Mouse (Mus musculus): ENCODE measurements around the gene Prdm2. TPM values are rescaled to one million over a fixed set of nuclear protein-coding genes. Genes with fewer than 3 reads are reported as not detected.

The Prdm2 gene
- polyA plus RNA-seq, 1 experiment = 9.2 TPM

DNA sequence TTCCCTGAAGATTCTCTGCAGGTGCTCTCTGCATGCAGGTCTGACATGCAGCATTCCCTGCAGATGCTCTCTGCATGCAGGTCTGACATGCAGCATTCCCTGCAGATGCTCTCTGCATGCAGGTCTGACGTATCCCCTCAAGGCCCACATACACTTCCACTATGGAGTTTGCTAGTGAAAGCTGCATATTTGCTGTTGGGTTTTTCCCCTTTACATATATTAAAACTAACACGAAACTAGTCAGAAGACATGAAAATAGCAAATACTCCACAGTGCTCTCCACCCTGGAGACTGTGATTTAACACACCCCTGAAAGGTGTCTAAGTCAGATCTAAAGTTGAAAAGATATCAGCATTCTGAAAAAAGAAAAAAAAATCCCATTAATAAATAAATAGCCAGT lies 2.8 kb downstream of the Prdm2 start:
- Histone ChIP-seq H3K4me3 (ENCODE audit: insufficient read depth, poor library complexity, severe bottlenecking) (no peak overlapping the region), H3K36me3 (ENCODE audit: control insufficient read depth, insufficient read depth) (no peaks in the 10 kb centered on the region), H3ac (ENCODE audit: control insufficient read depth, insufficient read length, low read depth) (no peak overlapping the region), H3K79me2 (ENCODE audit: control insufficient read depth, insufficient read depth) (peaks cover 66% of the 10 kb centered on the region), H3K27me3 (ENCODE audit: control insufficient read depth, insufficient read depth, insufficient read length) (no peaks in the 10 kb centered on the region), H3K79me3 (ENCODE audit: low read depth) (peaks cover 23% of the 10 kb centered on the region)
- no peak for TF ChIP-seq CTCF (IDR thresholded peaks at IDR 0.05; ENCODE audit: control insufficient read depth, insufficient read depth, insufficient read length)
- TF ChIP-seq FOSL1 (IDR thresholded peaks at IDR 0.05; ENCODE audit: insufficient read depth, low read length, poor library complexity, severe bottlenecking) = no peak
- TF ChIP-seq CEBPB (IDR thresholded peaks at IDR 0.05; ENCODE audit: low read depth) = no peak
- TF ChIP-seq USF1 (IDR thresholded peaks at IDR 0.05; ENCODE audit: low read depth) = no peak
- no peak for TF ChIP-seq MYOD1 (IDR thresholded peaks at IDR 0.05; ENCODE audit: control insufficient read depth, insufficient read length, low read depth)
- TF ChIP-seq MYOG (IDR thresholded peaks at IDR 0.05; ENCODE audit: control insufficient read depth, extremely low read depth, insufficient read length) = no peak
- TF ChIP-seq MAX (IDR thresholded peaks at IDR 0.05) = no peak

DNA sequence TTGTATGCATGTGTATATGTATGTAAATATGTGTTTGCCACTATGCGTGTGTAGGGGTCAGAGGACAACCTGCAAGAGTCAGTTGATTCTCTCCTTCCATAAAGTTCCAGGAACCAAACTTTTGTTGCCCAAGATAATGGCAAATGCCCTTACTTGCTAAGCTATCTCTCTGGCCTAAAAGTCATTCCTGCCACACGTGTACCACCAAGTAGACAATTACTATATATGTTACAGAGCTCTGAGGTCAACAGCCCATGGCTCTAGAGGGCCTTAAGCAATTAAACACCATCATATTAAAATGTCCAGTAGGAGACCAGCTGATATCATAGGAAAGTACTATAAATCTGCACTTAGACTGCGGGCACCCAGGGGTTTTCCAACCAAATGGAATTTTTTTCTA lies 10.1 kb downstream of the Prdm2 start:
- Histone ChIP-seq H3K27me3 (ENCODE audit: control insufficient read depth, insufficient read depth, insufficient read length) (no peaks in the 10 kb centered on the region), H3ac (ENCODE audit: control insufficient read depth, insufficient read length, low read depth) (no peak overlapping the region), H3K79me3 (ENCODE audit: low read depth) (peaks cover 38% of the 10 kb centered on the region), H3K36me3 (ENCODE audit: control insufficient read depth, insufficient read depth) (no peaks in the 10 kb centered on the region), H3K4me3 (ENCODE audit: insufficient read depth, poor library complexity, severe bottlenecking) (no peak overlapping the region), H3K79me2 (ENCODE audit: control insufficient read depth, insufficient read depth) (peaks cover 92% of the 10 kb centered on the region)
- no peak for TF ChIP-seq CTCF (IDR thresholded peaks at IDR 0.05; ENCODE audit: control insufficient read depth, insufficient read depth, insufficient read length)
- TF ChIP-seq MYOD1 (IDR thresholded peaks at IDR 0.05; ENCODE audit: control insufficient read depth, insufficient read length, low read depth) = no peak
- TF ChIP-seq FOSL1 (IDR thresholded peaks at IDR 0.05; ENCODE audit: insufficient read depth, low read length, poor library complexity, severe bottlenecking) = no peak
- TF ChIP-seq MYOG (IDR thresholded peaks at IDR 0.05; ENCODE audit: control insufficient read depth, extremely low read depth, insufficient read length) = no peak
- no peak for TF ChIP-seq USF1 (IDR thresholded peaks at IDR 0.05; ENCODE audit: low read depth)
- no peak for TF ChIP-seq CEBPB (IDR thresholded peaks at IDR 0.05; ENCODE audit: low read depth)
- TF ChIP-seq MAX (IDR thresholded peaks at IDR 0.05) = no peak

DNA sequence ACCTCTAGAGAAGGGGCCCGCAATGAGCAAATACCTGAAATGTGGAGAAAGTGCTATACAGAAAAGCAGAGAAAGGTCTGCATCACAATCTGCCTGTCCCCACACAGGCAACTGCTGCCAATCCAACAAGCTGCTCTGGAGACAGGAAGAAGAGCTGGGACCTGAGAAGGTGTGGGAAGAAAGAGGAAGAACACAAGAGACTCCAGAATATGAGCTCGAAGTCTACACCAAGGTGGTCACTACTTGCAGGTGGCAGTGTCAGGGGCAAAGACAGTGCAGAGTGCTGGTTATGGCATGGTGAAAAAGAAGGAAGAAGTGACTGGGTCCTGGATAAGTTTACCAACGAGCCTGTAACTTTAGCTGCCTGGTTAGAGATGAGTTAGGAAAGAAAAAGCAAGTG lies 14.4 kb downstream of the Prdm2 start:
- Histone ChIP-seq H3K79me3 (ENCODE audit: low read depth) (peaks cover 13% of the 10 kb centered on the region), H3K4me3 (ENCODE audit: insufficient read depth, poor library complexity, severe bottlenecking) (no peak overlapping the region), H3K36me3 (ENCODE audit: control insufficient read depth, insufficient read depth) (no peaks in the 10 kb centered on the region), H3ac (ENCODE audit: control insufficient read depth, insufficient read length, low read depth) (no peak overlapping the region), H3K27me3 (ENCODE audit: control insufficient read depth, insufficient read depth, insufficient read length) (no peaks in the 10 kb centered on the region), H3K79me2 (ENCODE audit: control insufficient read depth, insufficient read depth) (peaks cover 60% of the 10 kb centered on the region)
- TF ChIP-seq CTCF (IDR thresholded peaks at IDR 0.05; ENCODE audit: control insufficient read depth, insufficient read depth, insufficient read length) (no peak), USF1 (IDR thresholded peaks at IDR 0.05; ENCODE audit: low read depth) (no peak), MYOD1 (IDR thresholded peaks at IDR 0.05; ENCODE audit: control insufficient read depth, insufficient read length, low read depth) (no peak), MAX (IDR thresholded peaks at IDR 0.05) (no peak), MYOG (IDR thresholded peaks at IDR 0.05; ENCODE audit: control insufficient read depth, extremely low read depth, insufficient read length) (no peak), CEBPB (IDR thresholded peaks at IDR 0.05; ENCODE audit: low read depth) (no peak), FOSL1 (IDR thresholded peaks at IDR 0.05; ENCODE audit: insufficient read depth, low read length, poor library complexity, severe bottlenecking) (no peak)

DNA sequence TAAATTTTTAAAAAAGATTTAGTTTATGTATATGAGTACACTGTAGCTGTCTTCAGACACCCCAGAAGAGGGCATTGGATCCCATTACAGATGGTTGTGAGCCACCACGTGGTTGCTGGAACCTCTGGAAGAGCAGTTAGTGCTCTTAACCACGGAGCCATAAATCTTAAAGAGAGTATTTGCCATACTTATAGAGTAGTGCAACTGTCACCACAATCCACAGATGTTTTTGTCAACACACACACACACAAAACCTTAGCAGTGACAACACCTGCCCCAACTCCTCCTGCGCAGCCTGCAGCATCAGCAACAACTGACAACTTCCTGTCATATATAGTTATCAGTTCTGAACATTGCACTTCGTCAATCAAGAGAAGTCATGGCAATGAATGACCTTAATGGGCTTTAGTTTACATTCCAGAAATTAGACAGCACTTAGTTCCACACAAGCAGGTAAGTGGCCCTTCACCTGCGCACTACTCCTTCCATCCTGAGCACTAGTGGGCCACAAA lies 14.9 kb downstream of the Prdm2 start:
- Histone ChIP-seq H3K79me3 (ENCODE audit: low read depth) (peaks cover 13% of the 10 kb centered on the region), H3K79me2 (ENCODE audit: control insufficient read depth, insufficient read depth) (peaks cover 56% of the 10 kb centered on the region), H3K27me3 (ENCODE audit: control insufficient read depth, insufficient read depth, insufficient read length) (no peaks in the 10 kb centered on the region), H3K36me3 (ENCODE audit: control insufficient read depth, insufficient read depth) (no peaks in the 10 kb centered on the region), H3ac (ENCODE audit: control insufficient read depth, insufficient read length, low read depth) (no peak overlapping the region), H3K4me3 (ENCODE audit: insufficient read depth, poor library complexity, severe bottlenecking) (no peak overlapping the region)
- no peak for TF ChIP-seq MAX (IDR thresholded peaks at IDR 0.05)
- TF ChIP-seq CEBPB (IDR thresholded peaks at IDR 0.05; ENCODE audit: low read depth) = no peak
- peak; percentile 3 for TF ChIP-seq MYOD1 (IDR thresholded peaks at IDR 0.05; ENCODE audit: control insufficient read depth, insufficient read length, low read depth)
- TF ChIP-seq FOSL1 (IDR thresholded peaks at IDR 0.05; ENCODE audit: insufficient read depth, low read length, poor library complexity, severe bottlenecking) = no peak

DNA sequence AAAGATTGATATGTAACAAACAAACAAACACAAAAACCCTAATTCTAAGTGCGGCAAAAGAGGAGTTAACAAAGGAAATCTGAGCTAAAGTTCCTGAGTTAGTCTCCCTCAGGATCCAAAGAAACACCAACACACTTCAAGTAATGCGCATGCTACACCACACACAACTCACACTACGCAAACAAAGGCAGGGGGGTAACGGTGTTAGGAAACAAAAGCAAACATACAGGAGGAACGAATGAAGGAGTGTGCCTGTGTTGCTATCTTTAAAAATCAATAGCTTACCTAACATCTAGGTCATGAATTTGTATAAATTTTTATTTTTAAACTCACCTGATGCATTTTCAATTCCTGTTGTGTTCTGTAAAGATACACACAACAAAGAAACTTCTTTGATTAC lies 18.5 kb downstream of the Prdm2 start:
- no peaks in the 10 kb centered on the region for H3K27me3 ChIP-seq (ENCODE audit: control insufficient read depth, insufficient read depth, insufficient read length)
- H3ac ChIP-seq (ENCODE audit: control insufficient read depth, insufficient read length, low read depth) = no peak overlapping the region
- peaks cover 7% of the 10 kb centered on the region for H3K79me3 ChIP-seq (ENCODE audit: low read depth)
- TF ChIP-seq CEBPB (IDR thresholded peaks at IDR 0.05; ENCODE audit: low read depth) (no peak), USF1 (IDR thresholded peaks at IDR 0.05; ENCODE audit: low read depth) (no peak), MYOG (IDR thresholded peaks at IDR 0.05; ENCODE audit: control insufficient read depth, extremely low read depth, insufficient read length) (no peak), FOSL1 (IDR thresholded peaks at IDR 0.05; ENCODE audit: insufficient read depth, low read length, poor library complexity, severe bottlenecking) (no peak), MAX (IDR thresholded peaks at IDR 0.05) (no peak), MYOD1 (IDR thresholded peaks at IDR 0.05; ENCODE audit: control insufficient read depth, insufficient read length, low read depth) (no peak), CTCF (IDR thresholded peaks at IDR 0.05; ENCODE audit: control insufficient read depth, insufficient read depth, insufficient read length) (no peak)
- H3K4me3 ChIP-seq (ENCODE audit: insufficient read depth, poor library complexity, severe bottlenecking) = no peak overlapping the region
- peaks cover 31% of the 10 kb centered on the region for H3K79me2 ChIP-seq (ENCODE audit: control insufficient read depth, insufficient read depth)
- no peaks in the 10 kb centered on the region for H3K36me3 ChIP-seq (ENCODE audit: control insufficient read depth, insufficient read depth)

DNA sequence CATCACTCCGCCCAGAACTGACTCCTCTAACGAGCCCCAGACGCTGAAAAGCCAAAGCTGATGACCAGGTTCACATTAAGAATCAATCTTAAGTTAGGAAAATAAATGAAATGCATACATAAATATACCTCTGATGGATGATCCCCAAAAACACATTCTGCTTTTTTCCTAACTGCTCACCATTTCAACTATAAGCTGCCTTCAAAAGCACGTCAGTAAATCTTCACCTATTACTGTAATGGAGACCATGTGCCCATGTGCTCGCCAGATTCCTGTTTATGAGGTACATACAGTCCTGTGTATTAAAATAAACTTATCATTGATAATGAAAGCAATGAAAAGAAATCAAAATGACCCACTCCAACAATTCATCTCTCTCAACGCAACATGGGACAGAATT lies 19.6 kb downstream of the Prdm2 start:
- Histone ChIP-seq H3ac (ENCODE audit: control insufficient read depth, insufficient read length, low read depth) (no peak overlapping the region), H3K79me3 (ENCODE audit: low read depth) (peaks cover 7% of the 10 kb centered on the region), H3K36me3 (ENCODE audit: control insufficient read depth, insufficient read depth) (no peaks in the 10 kb centered on the region), H3K4me3 (ENCODE audit: insufficient read depth, poor library complexity, severe bottlenecking) (no peak overlapping the region), H3K79me2 (ENCODE audit: control insufficient read depth, insufficient read depth) (peaks cover 21% of the 10 kb centered on the region), H3K27me3 (ENCODE audit: control insufficient read depth, insufficient read depth, insufficient read length) (no peaks in the 10 kb centered on the region)
- TF ChIP-seq CEBPB (IDR thresholded peaks at IDR 0.05; ENCODE audit: low read depth) = no peak
- TF ChIP-seq MYOD1 (IDR thresholded peaks at IDR 0.05; ENCODE audit: control insufficient read depth, insufficient read length, low read depth) = no peak
- TF ChIP-seq MAX (IDR thresholded peaks at IDR 0.05) = no peak
- TF ChIP-seq FOSL1 (IDR thresholded peaks at IDR 0.05; ENCODE audit: insufficient read depth, low read length, poor library complexity, severe bottlenecking) = no peak
- no peak for TF ChIP-seq USF1 (IDR thresholded peaks at IDR 0.05; ENCODE audit: low read depth)
- no peak for TF ChIP-seq CTCF (IDR thresholded peaks at IDR 0.05; ENCODE audit: control insufficient read depth, insufficient read depth, insufficient read length)
- TF ChIP-seq MYOG (IDR thresholded peaks at IDR 0.05; ENCODE audit: control insufficient read depth, extremely low read depth, insufficient read length) = no peak

Data from C2C12 (cell line).